Mouse (Mus musculus) right cerebral cortex, adult 18-20 months (tissue): Measurements from ENCODE around the gene Slc38a10.
A peak's percentile ranks its signal among the peaks of the same experiment; 100 is the strongest.

Source experiments
- DNase-seq: peaks from one replicate; pipeline ENCODE4 v3.0.0; 2022; ENCODE audit warnings: mixed read lengths

The Slc38a10 gene

GRCm38 (mm10) chr11:120151113-120151494, at the start of gene Slc38a10:
Slc38a10 (minus strand) TSS chr11:120151346.
- peak; percentile 100 for DNase-seq

GRCm38 (mm10) chr11:120200621-120201020, 49.5 kb upstream of the Slc38a10 start:
- no peak for DNase-seq

- no peak for DNase-seq
Measured at GRCm38 (mm10) chr11:120199766-120200165, 48.6 kb upstream of the Slc38a10 start.

- DNase-seq: no peak
Measured at GRCm38 (mm10) chr11:120198831-120199230, 47.7 kb upstream of the Slc38a10 start.

GRCm38 (mm10) chr11:120190526-120191412, 39.6 kb upstream of the Slc38a10 start:
- DNase-seq: no peak

- DNase-seq: peak; percentile 99
Measured at GRCm38 (mm10) chr11:120189459-120190312, 38.5 kb upstream of the Slc38a10 start.

- no peak for DNase-seq
Measured at GRCm38 (mm10) chr11:120188481-120189441, 37.6 kb upstream of the Slc38a10 start.

- no peak for DNase-seq
Measured at GRCm38 (mm10) chr11:120188102-120188480, 36.9 kb upstream of the Slc38a10 start.

- no peak for DNase-seq
Measured at GRCm38 (mm10) chr11:120187236-120188101, 36.3 kb upstream of the Slc38a10 start.

- no peak for DNase-seq
Measured at GRCm38 (mm10) chr11:120186821-120187235, 35.7 kb upstream of the Slc38a10 start.

- no peak for DNase-seq
Measured at GRCm38 (mm10) chr11:120186145-120186740, 35.1 kb upstream of the Slc38a10 start.

- no peak for DNase-seq
Measured at GRCm38 (mm10) chr11:120185316-120186141, 34.4 kb upstream of the Slc38a10 start.

- no peak for DNase-seq
Measured at GRCm38 (mm10) chr11:120184371-120185315, 33.5 kb upstream of the Slc38a10 start.

GRCm38 (mm10) chr11:120183708-120184107, 32.6 kb upstream of the Slc38a10 start:
- DNase-seq: no peak

GRCm38 (mm10) chr11:120183180-120183579, 32.0 kb upstream of the Slc38a10 start:
- DNase-seq: no peak

- DNase-seq: no peak
Measured at GRCm38 (mm10) chr11:120182396-120183030, 31.4 kb upstream of the Slc38a10 start.

- DNase-seq: no peak
Measured at GRCm38 (mm10) chr11:120181379-120181778, 30.2 kb upstream of the Slc38a10 start.

- DNase-seq: no peak
Measured at GRCm38 (mm10) chr11:120179374-120179773, 28.2 kb upstream of the Slc38a10 start.
